Mouse (Mus musculus) hindbrain, postnatal 0 days (tissue): ENCODE measurements around the gene Pitpnb. TPM values are rescaled to one million over a fixed set of nuclear protein-coding genes. Genes with fewer than 3 reads are reported as not detected.
A peak's percentile ranks its signal among the peaks of the same experiment; 100 is the strongest.

Experiments
- ATAC-seq: fragments of 200-750 bp; cut with Nextera tagmentation; 2 replicates; pipeline ENCODE4 v1.8.0; 2017; ENCODE audit warnings: mild to moderate bottlenecking, moderate TSS enrichment, moderate library complexity
- DNase-seq: peaks from one replicate; pipeline ENCODE4 v3.0.0-alpha.2; 2015; ENCODE audit warnings: low spot score
- H3K27ac ChIP-seq: fragments of 300-500 bp; sonication (generic); 2 replicates; pipeline ENCODE4 v1.5.1; 2014; ENCODE audit warnings: mild to moderate bottlenecking
- H3K27me3 ChIP-seq: fragments of 300-500 bp; sonication (generic); 2 replicates; pipeline ENCODE4 v1.6.1; 2014; ENCODE audit warnings: low read length, mixed read lengths; ENCODE audit not compliant: insufficient read depth
- H3K36me3 ChIP-seq: fragments of 300-500 bp; sonication (generic); 2 replicates; pipeline ENCODE4 v1.6.1; 2014; ENCODE audit warnings: low read length, mixed read lengths; ENCODE audit not compliant: insufficient read depth
- H3K4me1 ChIP-seq: fragments of 300-500 bp; sonication (generic); 2 replicates; pipeline ENCODE4 v1.6.1; 2014; ENCODE audit warnings: antibody characterized with exemption, low read length, mixed read lengths; ENCODE audit not compliant: insufficient read depth
- H3K4me2 ChIP-seq: fragments of 300-500 bp; sonication (generic); 2 replicates; pipeline ENCODE4 v1.6.1; 2014; ENCODE audit warnings: low read depth, mild to moderate bottlenecking, low read length, moderate library complexity, mixed read lengths
- H3K4me3 ChIP-seq: fragments of 300-500 bp; sonication (generic); 2 replicates; pipeline ENCODE4 v1.5.1; 2014; ENCODE audit warnings: low read length
- H3K9ac ChIP-seq: fragments of 300-500 bp; sonication (generic); replicated peaks from 2 replicates; pipeline ENCODE4 v1.6.1; 2014; ENCODE audit warnings: mild to moderate bottlenecking, low read length, moderate library complexity, mixed read lengths
- H3K9me3 ChIP-seq: fragments of 300-500 bp; sonication (generic); 2 replicates; pipeline ENCODE4 v1.6.1; 2016; ENCODE audit warnings: low read length, mixed read lengths
- CTCF ChIP-seq: IDR thresholded peaks from 2 replicates; pipeline ENCODE4 v1.5.1; 2016; ENCODE audit warnings: antibody characterized with exemption, control low read depth, low read depth
- WGBS: fragments of 180-500 bp; shearing (Covaris S2); extraction: QIAGEN DNeasy Blood & Tissue Kit; methylation state at CpG from one replicate; pipeline ENCODE4 v1.1.7; 2014; 5-methylcytosine and 5-hydroxymethylcytosine counted together
- polyA plus RNA-seq: library from polyadenylated mRNA; unstranded; fragments of >200 nt; fragmentation: Nextera tagmentation; extraction: Ambion mirVana; gene quantifications from 2 replicates; pipeline ENCODE4 v1.2.1, GENCODE M21; 2015
- total RNA-seq: library from RNA; depleted of rRNA; stranded (reverse); fragments of >200 nt; gene quantifications from 2 replicates; pipeline ENCODE4 v1.2.3, GENCODE M21; 2014; rRNA removed

Pitpnb gene
- total and polyA plus RNA-seq, 2 experiments from 2014 or later: 9.0 to 79.9 TPM

DNA sequence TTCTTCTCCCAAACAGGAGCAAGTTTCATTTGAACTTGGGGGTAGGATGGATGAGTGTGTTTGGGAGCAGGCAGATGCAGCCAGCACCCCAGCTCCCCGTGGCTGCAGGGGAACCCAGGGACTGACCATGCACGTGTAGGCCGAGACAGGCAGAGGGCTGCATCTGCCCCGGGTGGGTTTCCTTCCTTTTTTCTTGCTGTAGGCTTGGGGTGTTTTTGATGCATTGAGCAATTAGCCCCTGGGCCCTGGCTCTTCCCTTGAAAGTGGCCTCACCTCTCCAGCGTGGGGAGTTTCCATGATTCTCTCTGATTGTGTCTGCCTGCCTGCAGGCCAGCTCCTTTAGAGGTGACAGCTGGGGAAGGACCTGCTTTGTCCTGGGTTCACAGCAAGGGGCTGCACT is 102.3 kb downstream of the Pitpnb start:
- Histone ChIP-seq H3K27me3 (no peaks in the 10 kb centered on the region), H3K9ac (0 out of 2 replicates have a peak overlapping the region, but pooled peaks have one; percentile 17), H3K9me3 (no peaks in the 10 kb centered on the region), H3K4me3 (no peak overlapping the region), H3K4me1 (peaks cover 18% of the 10 kb centered on the region), H3K36me3 (no peaks in the 10 kb centered on the region), H3K27ac (peak overlapping the region; percentile 26; the same call in 1 of the 2 replicates), H3K4me2 (peak overlapping the region; percentile 32; the same call in 1 of the 2 replicates)
- DNase-seq: no peak
- no peak for ATAC-seq
- TF ChIP-seq CTCF: no peak
- WGBS: 29% methylated on average over 5 of the region's 5 CpGs

DNA sequence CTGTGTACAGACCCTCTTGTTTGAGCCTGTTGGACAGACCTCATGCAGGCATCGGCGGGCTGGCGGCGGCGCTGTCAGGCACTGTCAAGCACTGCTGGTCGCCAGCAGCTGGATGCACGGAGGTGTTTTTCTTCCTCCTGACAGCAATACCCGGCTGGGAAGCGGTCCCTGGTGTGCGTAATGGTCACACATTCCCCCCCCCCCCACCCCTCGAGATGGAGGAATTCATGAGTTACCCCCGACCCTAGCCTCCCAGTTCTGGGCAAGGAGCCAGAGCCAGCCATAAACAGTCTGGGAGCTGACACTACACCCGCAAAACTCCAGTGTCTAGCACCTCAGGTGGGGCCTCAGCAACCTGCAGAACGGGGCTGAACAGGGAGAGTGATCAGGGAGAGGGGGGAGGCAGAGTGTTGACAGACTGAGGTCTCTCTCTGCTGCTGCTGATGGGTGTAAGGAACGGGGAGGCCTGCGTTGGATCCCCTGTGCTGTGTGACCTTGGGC is 103.8 kb downstream of the Pitpnb start:
- ATAC-seq (peak; percentile 31; the same call in 1 of the 2 replicates), DNase-seq (peak; percentile 55)
- H3K27ac ChIP-seq: no peak overlapping the region
- H3K27me3 ChIP-seq: no peaks in the 10 kb centered on the region
- H3K4me1 ChIP-seq: peaks cover 22% of the 10 kb centered on the region
- peak overlapping the region; percentile 34 for H3K4me2 ChIP-seq
- 16% methylated on average over 16 of the region's 16 CpGs for WGBS
- peak overlapping the region; percentile 24; the same call in 1 of the 2 replicates for H3K9ac ChIP-seq
- no peaks in the 10 kb centered on the region for H3K36me3 ChIP-seq
- no peaks in the 10 kb centered on the region for H3K9me3 ChIP-seq
- no peak for TF ChIP-seq CTCF
- H3K4me3 ChIP-seq: no peak overlapping the region

DNA sequence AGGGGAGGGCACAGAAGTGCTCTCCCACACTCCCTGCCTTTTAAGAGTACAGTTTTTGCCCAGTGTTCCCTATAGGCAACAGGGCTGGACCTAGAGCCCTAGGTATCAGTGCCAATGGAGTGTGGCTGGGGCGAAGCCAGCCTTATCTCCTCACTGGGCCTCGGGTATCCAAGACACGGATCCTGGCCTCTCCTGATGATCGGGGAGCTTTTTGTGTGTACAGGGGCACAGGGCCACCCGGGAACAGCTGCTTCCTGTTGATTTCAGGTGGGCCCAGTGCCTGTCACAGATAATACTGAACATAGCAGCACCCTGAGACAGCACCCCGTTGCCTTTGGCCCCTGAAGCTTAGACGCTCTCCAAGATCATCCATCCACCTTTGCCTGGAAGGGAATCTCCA is 105.7 kb downstream of the Pitpnb start:
- Histone ChIP-seq H3K27me3 (no peaks in the 10 kb centered on the region), H3K9me3 (no peaks in the 10 kb centered on the region), H3K36me3 (no peaks in the 10 kb centered on the region), H3K4me2 (no peak overlapping the region), H3K27ac (no peak overlapping the region), H3K4me3 (no peak overlapping the region), H3K4me1 (peaks cover 15% of the 10 kb centered on the region), H3K9ac (no peak overlapping the region)
- no peak for TF ChIP-seq CTCF
- no peak for DNase-seq
- 66% methylated on average over 7 of the region's 7 CpGs for WGBS
- ATAC-seq: no peak

DNA sequence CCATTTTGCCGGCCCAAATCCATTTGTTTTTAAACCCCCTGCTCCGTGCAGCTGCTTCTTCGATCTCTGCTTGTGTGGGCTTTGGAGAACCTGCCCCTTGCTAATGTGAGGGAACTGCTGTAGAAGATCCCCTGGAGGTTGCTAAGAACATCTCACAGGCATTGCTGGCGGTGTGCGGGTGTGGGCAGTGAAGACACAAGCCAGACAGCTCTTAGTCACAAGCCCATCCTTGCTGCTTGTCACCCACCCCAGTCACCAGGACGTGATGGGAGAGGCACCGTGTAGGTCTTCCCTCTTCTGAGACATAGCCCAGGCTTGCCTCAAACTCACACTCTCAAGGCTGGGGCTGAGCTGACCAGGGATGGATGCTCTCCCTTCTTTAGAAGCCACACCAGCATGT is 106.6 kb downstream of the Pitpnb start:
- no peak overlapping the region for H3K4me3 ChIP-seq
- DNase-seq: no peak
- H3K4me2 ChIP-seq: no peak overlapping the region
- no peaks in the 10 kb centered on the region for H3K27me3 ChIP-seq
- 40% methylated on average over 7 of the region's 7 CpGs for WGBS
- no peaks in the 10 kb centered on the region for H3K36me3 ChIP-seq
- no peak overlapping the region for H3K27ac ChIP-seq
- TF ChIP-seq CTCF: no peak
- H3K4me1 ChIP-seq: peaks cover 15% of the 10 kb centered on the region
- no peak for ATAC-seq
- H3K9ac ChIP-seq: no peak overlapping the region
- no peaks in the 10 kb centered on the region for H3K9me3 ChIP-seq

Other genes starting within 250 kb of the Pitpnb start
- gene Mn1, start 86.6 kb downstream of the Pitpnb start, total RNA-seq: 71.5 and 87.2 TPM in 2 replicates
- 27.0 and 32.9 TPM in 2 replicates for gene Mn1, start 86.6 kb downstream of the Pitpnb start, polyA plus RNA-seq